Mouse (Mus musculus): Measurements from ENCODE around the gene Tmem199. TPM values are rescaled to one million over a fixed set of nuclear protein-coding genes. Genes with fewer than 3 reads are reported as not detected.

The Tmem199 gene
- polyA plus RNA-seq, 1 experiment from 2014 or later, result 32.4 TPM

DNA sequence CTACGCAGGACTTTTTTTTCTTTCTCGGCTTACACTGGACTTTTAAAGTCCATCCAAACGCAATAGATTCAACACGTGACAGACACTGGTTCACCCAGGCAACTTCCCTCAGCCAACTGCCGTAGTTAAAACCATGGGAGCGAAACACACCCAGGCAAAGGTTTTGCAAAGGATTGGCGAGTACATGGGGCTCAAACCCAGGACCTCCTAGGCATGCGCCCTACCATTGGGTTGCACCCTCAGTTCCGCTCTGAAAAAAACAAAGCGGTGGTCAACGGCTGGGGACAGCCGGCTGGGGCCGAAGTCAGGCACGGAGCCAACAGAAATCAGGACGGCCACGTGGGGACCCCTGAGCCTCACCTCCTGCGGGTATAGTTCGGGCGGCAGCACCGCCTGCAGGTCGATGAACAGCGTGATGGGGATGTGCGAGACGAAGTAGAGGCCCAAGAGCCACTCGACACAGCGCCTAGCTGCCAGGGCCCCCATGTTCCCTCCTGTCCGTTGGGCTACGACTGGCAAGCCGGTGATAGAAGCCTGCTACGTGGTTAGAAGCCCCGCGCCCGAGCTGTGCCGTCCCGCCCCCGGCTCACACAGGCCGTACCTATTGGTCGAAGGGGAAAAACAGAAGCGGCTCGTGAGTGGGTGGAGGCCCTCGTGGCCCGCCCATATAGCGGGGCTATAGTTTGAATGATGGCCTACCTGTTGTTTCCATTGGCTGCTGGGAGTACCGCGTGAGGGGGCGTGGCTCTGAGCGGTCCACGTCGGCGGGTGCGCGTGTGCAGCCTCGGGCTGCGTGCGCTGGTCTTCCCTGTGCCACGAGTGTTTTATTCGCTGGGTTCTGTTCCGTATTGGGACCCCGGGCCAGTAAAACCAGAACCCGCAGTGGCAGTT is 38.4 kb upstream of the Tmem199 start, which contains the start of gene Tmem97:
Tmem97 (minus strand) TSS at position 610 of the 891 bp plus-strand sequence.
- Histone ChIP-seq H3K4me3 (ENCODE audit: low read depth, low read length) (peak within 1 kb of the TSS; percentile 57), H3K9ac (replicated peaks; ENCODE audit: low read depth) (peak within 1 kb of the TSS; percentile 41), H3K4me1 (ENCODE audit: insufficient read depth, low read depth, low read length) (peaks cover 2% of the 10 kb centered on the region; the same call in 1 of the 2 replicates), H3K4me2 (replicated peaks; ENCODE audit: low read depth, low read length) (peak within 1 kb of the TSS; percentile 75), H3K36me3 (ENCODE audit: insufficient read depth, low read length) (no peaks in the 10 kb centered on the region), H3K27ac (ENCODE audit: low read length) (peak within 1 kb of the TSS; percentile 11; the same call in 1 of the 2 replicates), H3K27me3 (replicated peaks; ENCODE audit: insufficient read depth, low read length) (no peaks in the 10 kb centered on the region), H3K9me3 (ENCODE audit: low read length) (no peaks in the 10 kb centered on the region)
- DNase-seq (ENCODE audit: low spot score) (peak; percentile 99), ATAC-seq (peak; percentile 100)
- WGBS, result under 1% methylated on average over 60 of the region's 60 CpGs
- TF ChIP-seq EP300 (IDR thresholded peaks at IDR 0.05) (no peak), CTCF (IDR thresholded peaks at IDR 0.05) (peak; percentile 58)

DNA sequence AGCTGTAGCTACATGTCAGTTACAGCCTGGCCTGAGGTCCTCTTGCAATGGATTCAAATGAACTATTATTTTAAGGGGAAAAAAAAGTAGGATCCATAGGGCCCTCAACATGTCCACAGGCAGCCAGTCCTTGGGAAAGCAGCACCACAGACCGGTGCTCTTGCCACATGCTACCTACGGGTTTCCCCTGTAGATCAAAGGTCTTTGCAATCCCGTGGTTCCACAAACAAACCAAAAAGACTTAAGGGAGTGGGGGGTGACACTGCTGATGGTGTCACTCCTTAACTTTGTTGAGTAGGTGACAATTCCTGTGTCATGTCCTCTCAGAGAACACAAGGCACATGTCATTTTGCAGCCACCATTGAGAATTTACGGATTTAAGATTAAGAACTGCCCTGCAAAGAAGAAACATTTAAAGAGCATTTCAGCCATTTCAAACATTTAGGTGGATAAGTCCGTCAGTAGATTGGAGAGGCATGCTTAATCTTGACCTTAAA is 37.6 kb upstream of the Tmem199 start:
- WGBS, result 4% methylated on average over 5 of the region's 5 CpGs
- Histone ChIP-seq H3K36me3 (ENCODE audit: insufficient read depth, low read length) (no peaks in the 10 kb centered on the region), H3K4me2 (replicated peaks; ENCODE audit: low read depth, low read length) (peak overlapping the region; percentile 75), H3K4me1 (ENCODE audit: insufficient read depth, low read depth, low read length) (peaks cover 2% of the 10 kb centered on the region; the same call in 1 of the 2 replicates), H3K27ac (ENCODE audit: low read length) (0 out of 2 replicates have a peak overlapping the region, but pooled peaks have one; percentile 11), H3K27me3 (replicated peaks; ENCODE audit: insufficient read depth, low read length) (no peaks in the 10 kb centered on the region), H3K9me3 (ENCODE audit: low read length) (no peaks in the 10 kb centered on the region), H3K9ac (replicated peaks; ENCODE audit: low read depth) (0 out of 2 replicates have a peak overlapping the region, but pooled peaks have one; percentile 8), H3K4me3 (ENCODE audit: low read depth, low read length) (peak overlapping the region; percentile 57)
- no peak for ATAC-seq
- TF ChIP-seq CTCF (IDR thresholded peaks at IDR 0.05), result no peak
- no peak for TF ChIP-seq EP300 (IDR thresholded peaks at IDR 0.05)
- no peak for DNase-seq (ENCODE audit: low spot score)

DNA sequence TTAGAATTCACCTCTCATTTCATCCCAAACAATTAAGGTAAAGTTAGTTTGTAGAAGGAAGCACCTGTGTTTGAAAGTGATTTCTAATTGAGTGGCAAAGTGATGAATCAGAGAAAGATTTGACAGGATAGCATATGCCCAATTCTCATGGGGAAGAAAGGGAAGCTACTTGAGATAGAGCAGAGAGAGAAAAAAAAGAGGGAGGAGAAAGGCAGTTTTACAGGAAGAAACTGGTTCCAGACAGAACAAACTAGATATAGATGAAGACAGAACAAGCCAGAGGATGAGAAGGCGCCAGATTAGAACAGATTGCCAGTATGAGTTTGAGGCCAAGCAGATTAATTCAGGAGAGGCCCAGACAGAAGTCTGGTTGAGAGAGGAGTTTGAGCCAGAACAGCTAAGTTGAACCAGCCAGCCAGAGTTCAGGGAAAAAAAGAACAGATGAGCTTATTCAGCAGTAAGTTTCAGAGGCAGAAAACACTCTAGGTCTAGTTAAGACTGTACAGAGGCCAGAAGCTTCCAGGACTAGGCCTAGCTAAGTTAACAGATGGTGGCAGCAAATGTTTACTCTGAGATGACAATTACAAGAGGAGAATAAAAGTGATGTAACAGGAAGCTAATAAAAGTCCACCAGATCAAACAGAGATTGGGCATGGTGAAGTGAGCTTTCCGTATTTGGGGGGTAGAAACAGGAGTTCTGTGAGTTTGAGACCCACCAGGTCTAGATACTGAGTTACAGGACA is 35.9 kb upstream of the Tmem199 start:
- Histone ChIP-seq H3K27ac (ENCODE audit: low read length) (no peak overlapping the region), H3K9me3 (ENCODE audit: low read length) (no peaks in the 10 kb centered on the region), H3K9ac (replicated peaks; ENCODE audit: low read depth) (no peak overlapping the region; the same call in 1 of the 2 replicates), H3K4me3 (ENCODE audit: low read depth, low read length) (no peak overlapping the region), H3K4me1 (ENCODE audit: insufficient read depth, low read depth, low read length) (peaks cover 2% of the 10 kb centered on the region; the same call in 1 of the 2 replicates), H3K27me3 (replicated peaks; ENCODE audit: insufficient read depth, low read length) (no peaks in the 10 kb centered on the region), H3K4me2 (replicated peaks; ENCODE audit: low read depth, low read length) (no peak overlapping the region), H3K36me3 (ENCODE audit: insufficient read depth, low read length) (peaks cover 3% of the 10 kb centered on the region; the same call in 1 of the 2 replicates)
- TF ChIP-seq EP300 (IDR thresholded peaks at IDR 0.05) (no peak), CTCF (IDR thresholded peaks at IDR 0.05) (no peak)
- no peak for ATAC-seq
- 70% methylated on average over 2 of the region's 2 CpGs for WGBS
- peak; percentile 21 for DNase-seq (ENCODE audit: low spot score)

DNA sequence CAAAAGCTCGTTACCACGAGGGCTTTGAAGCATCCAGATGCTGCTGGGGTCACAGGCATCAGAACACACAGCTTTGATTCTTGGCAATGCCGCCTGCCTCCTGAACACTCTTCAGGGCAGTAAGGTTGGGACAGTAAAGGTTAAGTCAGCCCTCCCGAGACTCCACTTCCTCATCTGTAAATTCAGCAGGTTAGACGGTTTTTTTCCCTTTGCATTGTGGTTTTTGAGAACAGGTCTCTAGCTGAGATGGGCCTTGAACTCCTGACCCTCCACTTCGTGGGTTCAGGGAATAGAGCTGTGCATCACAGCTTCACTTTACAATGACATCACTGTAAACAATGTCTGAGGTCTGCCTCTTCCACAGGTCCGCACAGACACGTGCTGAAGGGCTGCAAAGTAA is 33.2 kb upstream of the Tmem199 start:
- H3K36me3 ChIP-seq (ENCODE audit: insufficient read depth, low read length), result peaks cover 13% of the 10 kb centered on the region; the same call in 1 of the 2 replicates
- no peak overlapping the region for H3K9ac ChIP-seq (replicated peaks; ENCODE audit: low read depth)
- peaks cover 2% of the 10 kb centered on the region; the same call in 1 of the 2 replicates for H3K4me1 ChIP-seq (ENCODE audit: insufficient read depth, low read depth, low read length)
- H3K27me3 ChIP-seq (replicated peaks; ENCODE audit: insufficient read depth, low read length), result no peaks in the 10 kb centered on the region
- 48% methylated on average over 8 of the region's 8 CpGs for WGBS
- DNase-seq (ENCODE audit: low spot score) (no peak), ATAC-seq (no peak)
- TF ChIP-seq EP300 (IDR thresholded peaks at IDR 0.05), result no peak
- no peak overlapping the region for H3K27ac ChIP-seq (ENCODE audit: low read length)
- no peaks in the 10 kb centered on the region for H3K9me3 ChIP-seq (ENCODE audit: low read length)
- H3K4me2 ChIP-seq (replicated peaks; ENCODE audit: low read depth, low read length), result no peak overlapping the region
- no peak overlapping the region for H3K4me3 ChIP-seq (ENCODE audit: low read depth, low read length)

DNA sequence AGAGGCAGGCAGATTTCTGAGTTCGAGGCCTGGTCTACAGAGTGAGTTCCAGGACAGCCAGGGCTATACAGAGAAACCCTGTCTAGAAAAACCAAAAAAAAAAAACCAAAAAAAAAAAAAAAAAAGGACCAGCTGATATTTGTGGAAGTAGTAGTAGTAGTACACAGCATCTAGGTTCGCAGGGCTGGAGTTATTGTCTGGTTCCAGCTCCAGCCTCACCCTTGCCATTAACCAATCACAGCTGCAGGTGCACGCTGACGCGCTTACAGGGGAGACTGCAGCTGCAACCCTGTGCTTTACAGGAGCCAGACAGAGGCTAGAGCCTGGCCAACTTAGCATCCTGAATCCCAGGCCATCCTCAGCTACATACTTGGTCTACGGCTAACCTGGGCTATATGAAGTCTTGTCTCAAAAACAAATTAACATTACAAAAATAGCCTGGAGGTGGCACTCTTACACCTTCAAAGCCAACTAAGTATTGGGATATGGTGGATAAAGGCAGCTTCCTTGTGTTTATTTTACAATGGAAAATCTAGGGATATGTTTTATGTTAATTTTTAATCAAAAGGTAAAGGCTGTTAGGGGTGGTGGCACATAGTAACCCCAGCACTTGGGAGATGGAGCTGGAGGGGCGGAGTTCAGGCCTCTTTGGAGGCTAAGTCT is 32.6 kb upstream of the Tmem199 start:
- Histone ChIP-seq H3K4me3 (ENCODE audit: low read depth, low read length) (no peak overlapping the region), H3K27me3 (replicated peaks; ENCODE audit: insufficient read depth, low read length) (no peaks in the 10 kb centered on the region), H3K4me2 (replicated peaks; ENCODE audit: low read depth, low read length) (no peak overlapping the region), H3K27ac (ENCODE audit: low read length) (no peak overlapping the region), H3K4me1 (ENCODE audit: insufficient read depth, low read depth, low read length) (peaks cover under 1% of the 10 kb centered on the region; the same call in 1 of the 2 replicates), H3K9ac (replicated peaks; ENCODE audit: low read depth) (no peak overlapping the region), H3K9me3 (ENCODE audit: low read length) (no peaks in the 10 kb centered on the region), H3K36me3 (ENCODE audit: insufficient read depth, low read length) (peaks cover 14% of the 10 kb centered on the region; the same call in 1 of the 2 replicates)
- ATAC-seq (no peak), DNase-seq (ENCODE audit: low spot score) (no peak)
- WGBS, result 96% methylated on average over 7 of the region's 7 CpGs
- no peak for TF ChIP-seq EP300 (IDR thresholded peaks at IDR 0.05)
- peak; percentile 27 for TF ChIP-seq CTCF (IDR thresholded peaks at IDR 0.05)

Data from lung, postnatal 0 days (tissue).